Mouse (Mus musculus) heart, embryonic 13.5 days (tissue): ENCODE data around the gene Sfi1. TPM values are rescaled to one million over a fixed set of nuclear protein-coding genes. Genes with fewer than 3 reads are reported as not detected.
"Not testable (repeated sequence)": the region's sequence is repeated elsewhere in the genome, so short reads cannot be mapped to it uniquely, and the experiment has no call there.

Experiments used
- ATAC-seq: fragments of 200-750 bp; cut with Nextera tagmentation; 2 replicates; pipeline ENCODE4 v1.8.0; 2017; ENCODE audit warnings: moderate TSS enrichment; ENCODE audit not compliant: insufficient number of reproducible peaks, low FRiP score, low TSS enrichment; ENCODE audit errors: extremely low read depth
- H3K27ac ChIP-seq: fragments of 300-500 bp; sonication (generic); replicated peaks from 2 replicates; pipeline ENCODE4 v1.5.1; 2015; ENCODE audit warnings: moderate library complexity, mild to moderate bottlenecking, inconsistent platforms
- H3K27me3 ChIP-seq: fragments of 300-500 bp; sonication (generic); replicated peaks from 2 replicates; pipeline ENCODE4 v1.6.1; 2015; ENCODE audit warnings: mild to moderate bottlenecking, inconsistent platforms
- H3K36me3 ChIP-seq: fragments of 300-500 bp; sonication (generic); 2 replicates; pipeline ENCODE4 v1.6.1; 2015; ENCODE audit warnings: mild to moderate bottlenecking, inconsistent platforms
- H3K4me1 ChIP-seq: fragments of 300-500 bp; sonication (generic); 2 replicates; pipeline ENCODE4 v1.6.1; 2015; ENCODE audit warnings: inconsistent platforms
- H3K4me2 ChIP-seq: fragments of 300-500 bp; sonication (generic); 2 replicates; pipeline ENCODE4 v1.6.1; 2015; ENCODE audit warnings: inconsistent platforms, mild to moderate bottlenecking, moderate library complexity
- H3K4me3 ChIP-seq: fragments of 300-500 bp; sonication (generic); 2 replicates; pipeline ENCODE4 v1.5.1; 2015; ENCODE audit warnings: moderate library complexity, mild to moderate bottlenecking, inconsistent platforms
- H3K9ac ChIP-seq: fragments of 300-500 bp; sonication (generic); 2 replicates; pipeline ENCODE4 v1.6.1; 2015; ENCODE audit warnings: inconsistent platforms, mild to moderate bottlenecking, moderate library complexity
- H3K9me3 ChIP-seq: fragments of 300-500 bp; sonication (generic); 2 replicates; pipeline ENCODE4 v1.6.1; 2016; ENCODE audit warnings: inconsistent platforms
- WGBS: fragments of 180-500 bp; shearing (Covaris S2); methylation state at CpG from one replicate; pipeline ENCODE4 v1.1.7; 2015; ENCODE audit warnings: mixed read lengths; 5-methylcytosine and 5-hydroxymethylcytosine counted together
- polyA plus RNA-seq: library from polyadenylated mRNA; unstranded; fragments of >200 nt; fragmentation: Nextera tagmentation; extraction: Ambion mirVana; gene quantifications from 2 replicates; pipeline ENCODE4 v1.2.1, GENCODE M21; 2015

The Sfi1 gene
- polyA plus RNA-seq, 1 experiment from 2014 or later = 7.3 TPM

- WGBS = 81% methylated on average over 3 of the region's 4 CpGs
- H3K4me2 ChIP-seq, H3K9ac ChIP-seq, H3K36me3 ChIP-seq, H3K4me1 ChIP-seq, H3K27me3 ChIP-seq, ATAC-seq, H3K4me3 ChIP-seq, H3K27ac ChIP-seq: not testable (repeated sequence)
- H3K9me3 ChIP-seq = peaks cover 15% of the 10 kb centered on the region
Observed at GRCm38 (mm10) chr11:3125922-3126321, 67.3 kb downstream of the Sfi1 start.

- H3K27ac ChIP-seq, ATAC-seq, H3K4me3 ChIP-seq, H3K27me3 ChIP-seq, H3K4me2 ChIP-seq, H3K4me1 ChIP-seq, H3K9ac ChIP-seq, H3K36me3 ChIP-seq: not testable (repeated sequence)
- 79% methylated on average over 22 of the region's 22 CpGs for WGBS
- H3K9me3 ChIP-seq = peaks cover 13% of the 10 kb centered on the region
Observed at GRCm38 (mm10) chr11:3124932-3125810, 68.1 kb downstream of the Sfi1 start.

- no peak overlapping the region for H3K4me3 ChIP-seq
- no peaks in the 10 kb centered on the region for H3K36me3 ChIP-seq
- 54% methylated on average over 3 of the region's 3 CpGs for WGBS
- ATAC-seq = no peak
- H3K4me2 ChIP-seq = no peak overlapping the region
- no peak overlapping the region for H3K9ac ChIP-seq
- H3K27ac ChIP-seq = no peak overlapping the region
- no peaks in the 10 kb centered on the region for H3K4me1 ChIP-seq
- no peaks in the 10 kb centered on the region for H3K27me3 ChIP-seq
- peaks cover 26% of the 10 kb centered on the region for H3K9me3 ChIP-seq
Observed at GRCm38 (mm10) chr11:3114403-3114802, 78.9 kb downstream of the Sfi1 start.

DNA sequence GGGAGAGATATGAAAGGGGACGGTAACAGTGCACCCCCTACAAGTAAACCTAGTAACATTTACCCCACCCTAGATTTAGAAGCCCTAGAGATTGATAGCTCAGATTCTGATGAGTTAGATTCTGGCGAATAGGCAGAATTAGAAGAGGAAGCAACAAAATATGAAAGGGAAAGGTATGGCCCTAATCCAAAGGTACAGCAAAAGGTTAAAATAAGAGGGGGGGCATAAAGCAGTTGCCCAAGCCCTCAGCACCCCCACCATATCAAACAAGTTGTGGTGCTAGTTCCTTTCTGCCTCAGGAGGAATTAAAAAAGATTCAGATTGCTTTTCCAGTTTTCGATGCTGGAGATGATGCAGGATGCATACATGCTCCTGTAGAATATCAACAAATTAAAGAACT lies 87.1 kb downstream of the Sfi1 start:
- Histone ChIP-seq H3K9me3 (peaks cover 73% of the 10 kb centered on the region), H3K36me3 (no peaks in the 10 kb centered on the region), H3K9ac (no peak overlapping the region), H3K4me3 (no peak overlapping the region), H3K27ac (no peak overlapping the region), H3K27me3 (no peaks in the 10 kb centered on the region), H3K4me2 (no peak overlapping the region), H3K4me1 (no peaks in the 10 kb centered on the region)
- 67% methylated on average over 3 of the region's 3 CpGs for WGBS
- no peak for ATAC-seq

- no peaks in the 10 kb centered on the region for H3K4me1 ChIP-seq
- H3K4me3 ChIP-seq = no peak overlapping the region
- H3K4me2 ChIP-seq = no peak overlapping the region
- H3K9me3 ChIP-seq = peaks cover 71% of the 10 kb centered on the region
- H3K9ac ChIP-seq = no peak overlapping the region
- no peaks in the 10 kb centered on the region for H3K36me3 ChIP-seq
- 83% methylated on average over 21 of the region's 21 CpGs for WGBS
- ATAC-seq = no peak
- no peaks in the 10 kb centered on the region for H3K27me3 ChIP-seq
- H3K27ac ChIP-seq = no peak overlapping the region
Observed at GRCm38 (mm10) chr11:3105261-3105731, 88.0 kb downstream of the Sfi1 start.

- 80% methylated on average over 20 of the region's 20 CpGs for WGBS
- not testable (repeated sequence) for H3K27ac ChIP-seq, H3K4me1 ChIP-seq, H3K9ac ChIP-seq, H3K36me3 ChIP-seq, H3K27me3 ChIP-seq, H3K4me2 ChIP-seq, H3K4me3 ChIP-seq, ATAC-seq
- H3K9me3 ChIP-seq = peaks cover 72% of the 10 kb centered on the region
Observed at GRCm38 (mm10) chr11:3104501-3105260, 88.6 kb downstream of the Sfi1 start.

- Histone ChIP-seq H3K27ac (no peak overlapping the region), H3K4me3 (no peak overlapping the region), H3K4me1 (no peaks in the 10 kb centered on the region), H3K9ac (no peak overlapping the region), H3K36me3 (no peaks in the 10 kb centered on the region), H3K4me2 (no peak overlapping the region), H3K27me3 (no peaks in the 10 kb centered on the region), H3K9me3 (peaks cover 67% of the 10 kb centered on the region)
- 59% methylated on average over 7 of the region's 7 CpGs for WGBS
- ATAC-seq = no peak; the same call in 1 of the 2 replicates
Observed at GRCm38 (mm10) chr11:3103619-3104164, 89.6 kb downstream of the Sfi1 start.

DNA sequence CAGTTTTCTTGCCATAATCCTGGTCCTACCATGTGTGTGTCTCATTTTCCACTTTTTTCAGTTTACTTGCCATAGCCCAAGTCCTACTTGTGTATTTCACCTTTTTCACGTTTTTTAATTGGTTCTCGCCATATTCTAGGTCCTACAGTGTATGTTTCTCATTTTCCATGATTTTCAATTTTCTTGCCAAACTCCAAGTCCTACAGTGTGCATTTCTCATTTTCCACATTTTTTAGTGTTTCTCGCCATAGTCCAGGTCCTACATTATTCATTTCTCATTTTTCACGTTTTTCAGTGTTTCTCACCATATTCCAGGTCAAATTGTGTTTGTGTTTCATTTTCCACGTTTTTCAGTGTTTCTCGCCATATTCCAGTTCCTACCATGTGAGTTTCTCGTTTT lies 90.6 kb downstream of the Sfi1 start:
- not testable (repeated sequence) for H3K36me3 ChIP-seq, H3K4me2 ChIP-seq, H3K27ac ChIP-seq, ATAC-seq, H3K4me1 ChIP-seq, H3K4me3 ChIP-seq, H3K27me3 ChIP-seq, H3K9ac ChIP-seq
- 60% methylated on average over 7 of the region's 7 CpGs for WGBS
- peaks cover 65% of the 10 kb centered on the region for H3K9me3 ChIP-seq

DNA sequence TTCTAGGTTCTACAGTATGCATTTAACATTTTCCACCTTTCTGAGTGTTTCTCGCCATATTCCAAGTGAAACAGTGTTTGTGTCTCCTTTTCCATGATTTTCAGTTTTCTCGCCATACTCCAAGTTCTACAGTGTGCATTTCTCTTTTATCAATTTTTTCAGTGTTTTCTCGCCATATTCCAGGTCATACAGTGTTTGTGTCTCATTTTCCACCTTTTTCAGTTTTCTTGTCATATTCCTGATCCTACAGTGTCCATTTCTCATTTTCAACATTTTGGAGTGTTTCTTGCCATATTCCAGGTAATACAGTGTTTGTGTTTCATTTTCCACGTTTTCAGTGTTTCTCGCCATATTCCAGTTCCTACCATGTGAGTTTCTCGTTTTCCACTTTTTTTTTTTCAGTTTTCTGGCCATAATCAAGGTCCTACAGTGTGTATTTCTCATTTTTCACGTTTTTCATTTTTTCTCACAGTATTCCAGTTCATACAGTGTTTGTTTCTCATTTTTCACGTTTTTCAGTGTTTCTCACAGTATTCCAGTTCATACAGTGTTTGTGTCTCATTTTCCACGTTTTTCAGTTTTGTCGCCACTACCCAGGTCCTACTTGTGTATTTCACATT lies 91.3 kb downstream of the Sfi1 start:
- no peak overlapping the region for H3K4me2 ChIP-seq
- no peaks in the 10 kb centered on the region for H3K27me3 ChIP-seq
- 0 out of 2 replicates have a peak, but pooled peaks have one; percentile 19 for ATAC-seq
- H3K36me3 ChIP-seq = no peaks in the 10 kb centered on the region
- no peak overlapping the region for H3K27ac ChIP-seq
- H3K9ac ChIP-seq = no peak overlapping the region
- no peaks in the 10 kb centered on the region for H3K4me1 ChIP-seq
- peaks cover 61% of the 10 kb centered on the region for H3K9me3 ChIP-seq
- H3K4me3 ChIP-seq = no peak overlapping the region
- WGBS = 63% methylated on average over 10 of the region's 10 CpGs

DNA sequence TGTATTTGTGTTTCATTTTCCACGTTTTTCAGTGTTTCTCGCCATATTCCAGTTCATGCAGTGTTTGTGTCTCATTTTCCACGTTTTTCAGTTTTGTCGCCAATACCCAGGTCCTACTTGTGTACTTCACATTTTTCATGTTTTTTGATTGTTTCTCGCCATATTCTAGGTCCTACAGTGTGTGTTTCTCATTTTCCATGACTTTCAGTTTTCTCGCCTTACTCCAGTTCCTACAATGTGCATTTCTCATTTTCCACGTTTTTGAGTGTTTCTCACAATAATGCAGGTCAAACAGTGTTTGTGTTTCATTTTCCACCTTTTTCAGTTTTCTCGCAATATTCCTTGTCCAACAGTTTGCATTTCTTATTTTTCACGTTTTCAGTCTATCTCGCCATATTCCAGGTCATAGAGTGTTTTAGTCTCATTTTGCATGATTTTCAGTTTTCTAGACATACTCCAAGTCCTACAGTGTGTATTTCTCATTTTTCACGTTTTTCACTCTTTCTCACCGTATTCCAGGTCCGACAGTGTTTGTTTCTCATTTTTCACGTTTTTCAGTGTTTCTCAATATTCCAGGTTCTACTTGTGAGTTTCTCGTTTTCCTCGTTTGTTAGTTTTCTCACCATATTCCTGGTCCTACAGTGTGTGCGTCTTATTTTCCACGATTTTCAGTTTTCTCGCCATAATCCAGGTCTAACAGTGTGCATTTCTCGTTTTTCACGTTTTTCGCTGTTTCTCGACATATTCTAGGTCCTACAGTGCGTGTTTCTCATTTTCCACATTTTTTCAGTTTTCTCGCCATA lies 92.0 kb downstream of the Sfi1 start:
- peaks cover 58% of the 10 kb centered on the region for H3K9me3 ChIP-seq
- 0 out of 2 replicates have a peak, but pooled peaks have one; percentile 9 for ATAC-seq
- no peaks in the 10 kb centered on the region for H3K36me3 ChIP-seq
- H3K27ac ChIP-seq = no peak overlapping the region
- WGBS = 70% methylated on average over 25 of the region's 25 CpGs
- no peak overlapping the region for H3K4me2 ChIP-seq
- no peaks in the 10 kb centered on the region for H3K27me3 ChIP-seq
- no peak overlapping the region for H3K4me3 ChIP-seq
- H3K4me1 ChIP-seq = no peaks in the 10 kb centered on the region
- H3K9ac ChIP-seq = no peak overlapping the region
